Mouse (Mus musculus): ENCODE results near the gene Ano4.

The Ano4 gene

DNA sequence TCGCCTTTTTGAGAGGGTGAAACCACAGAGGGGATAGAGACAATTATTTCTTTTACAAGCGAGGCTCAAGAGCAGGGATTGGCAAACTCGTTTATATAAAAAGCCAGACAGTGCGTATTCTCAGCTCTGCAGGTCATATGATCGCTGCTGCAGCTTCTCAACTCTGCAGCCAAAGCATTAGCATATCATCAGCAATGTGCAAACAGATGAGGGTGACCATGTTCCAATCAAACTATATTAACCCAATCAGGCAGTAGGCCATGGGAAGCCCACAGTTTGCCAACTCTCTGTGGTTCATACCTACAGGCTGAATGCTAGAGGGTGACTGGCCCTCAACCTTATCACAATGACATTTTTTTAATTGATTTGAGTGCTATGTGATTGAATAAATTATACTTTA lies 64.2 kb downstream of the Ano4 start:
- DNase-seq (ENCODE audit: low spot score in 2 of 2), result no peak

DNA sequence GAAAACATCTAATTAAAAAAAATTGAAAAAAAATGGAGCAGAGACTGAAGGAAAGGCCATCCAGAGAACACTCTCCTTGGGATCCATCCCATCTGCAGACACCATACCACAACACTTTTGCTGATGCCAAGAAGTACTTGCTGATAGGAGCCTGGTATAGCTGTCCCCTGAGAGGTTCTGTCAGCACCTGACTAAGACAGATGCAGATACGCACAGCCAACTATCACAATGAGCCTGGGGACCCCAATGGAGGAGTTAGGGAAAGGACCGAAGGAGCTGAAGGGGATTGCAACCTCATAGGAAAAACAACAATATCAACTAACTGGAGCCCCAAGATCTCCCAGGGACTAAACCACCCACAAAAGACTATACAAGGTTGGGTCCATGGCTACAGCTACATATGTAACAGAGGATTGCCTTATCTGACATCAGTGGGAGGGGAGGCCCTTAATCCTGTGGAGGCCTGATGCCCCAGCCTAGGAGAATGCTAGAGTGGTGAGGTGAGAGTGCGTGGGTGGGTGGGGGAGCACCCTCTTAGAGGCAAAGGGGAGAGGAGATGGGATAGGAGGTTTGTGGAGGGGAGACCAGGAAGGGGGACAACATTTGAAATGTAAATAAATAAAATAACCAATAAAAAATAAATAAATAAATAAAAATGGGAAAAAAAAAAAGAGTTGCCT lies 71.4 kb downstream of the Ano4 start:
- DNase-seq (ENCODE audit: low spot score in 2 of 2), result no peak

DNA sequence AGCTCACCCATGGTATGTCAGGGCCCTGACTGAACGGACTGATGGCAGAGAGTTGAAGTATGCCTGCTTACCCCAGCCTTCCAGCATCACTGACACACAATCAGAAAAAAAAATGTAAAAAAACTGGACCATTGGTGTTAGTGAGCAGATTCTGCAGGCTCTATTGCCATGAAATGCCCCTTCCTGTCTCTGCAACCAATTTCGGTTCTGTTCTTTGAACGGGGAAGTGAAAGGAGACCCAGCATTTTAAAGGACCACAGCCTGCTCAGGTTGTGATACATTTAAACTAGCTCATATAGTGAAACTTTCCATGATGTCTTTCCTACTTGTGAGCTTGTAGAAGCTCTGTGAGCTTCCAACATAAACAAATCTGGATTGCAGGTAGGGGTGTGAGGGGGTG lies 77.2 kb downstream of the Ano4 start:
- no peak for DNase-seq (ENCODE audit: low spot score in 2 of 2)

DNA sequence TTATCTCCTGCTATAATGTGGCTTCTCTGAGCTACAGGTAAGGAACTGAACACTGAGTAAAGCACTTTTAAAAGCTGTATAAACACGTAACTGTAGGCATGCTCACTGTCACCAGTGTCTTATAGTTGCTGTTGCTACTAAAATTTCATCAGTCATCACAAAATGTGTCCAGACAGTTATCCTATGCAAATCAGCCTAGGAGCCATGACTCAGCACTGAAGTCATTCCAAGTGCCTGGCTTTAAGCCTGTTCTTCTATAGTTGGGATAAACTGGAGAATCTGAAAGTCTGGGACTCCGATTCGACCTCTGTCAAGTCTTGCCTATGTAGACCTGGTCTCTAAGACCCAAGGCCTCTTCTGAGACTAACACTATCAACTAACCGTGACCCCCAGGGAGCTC lies 81.2 kb downstream of the Ano4 start:
- no peak for DNase-seq (ENCODE audit: low spot score in 2 of 2)

DNA sequence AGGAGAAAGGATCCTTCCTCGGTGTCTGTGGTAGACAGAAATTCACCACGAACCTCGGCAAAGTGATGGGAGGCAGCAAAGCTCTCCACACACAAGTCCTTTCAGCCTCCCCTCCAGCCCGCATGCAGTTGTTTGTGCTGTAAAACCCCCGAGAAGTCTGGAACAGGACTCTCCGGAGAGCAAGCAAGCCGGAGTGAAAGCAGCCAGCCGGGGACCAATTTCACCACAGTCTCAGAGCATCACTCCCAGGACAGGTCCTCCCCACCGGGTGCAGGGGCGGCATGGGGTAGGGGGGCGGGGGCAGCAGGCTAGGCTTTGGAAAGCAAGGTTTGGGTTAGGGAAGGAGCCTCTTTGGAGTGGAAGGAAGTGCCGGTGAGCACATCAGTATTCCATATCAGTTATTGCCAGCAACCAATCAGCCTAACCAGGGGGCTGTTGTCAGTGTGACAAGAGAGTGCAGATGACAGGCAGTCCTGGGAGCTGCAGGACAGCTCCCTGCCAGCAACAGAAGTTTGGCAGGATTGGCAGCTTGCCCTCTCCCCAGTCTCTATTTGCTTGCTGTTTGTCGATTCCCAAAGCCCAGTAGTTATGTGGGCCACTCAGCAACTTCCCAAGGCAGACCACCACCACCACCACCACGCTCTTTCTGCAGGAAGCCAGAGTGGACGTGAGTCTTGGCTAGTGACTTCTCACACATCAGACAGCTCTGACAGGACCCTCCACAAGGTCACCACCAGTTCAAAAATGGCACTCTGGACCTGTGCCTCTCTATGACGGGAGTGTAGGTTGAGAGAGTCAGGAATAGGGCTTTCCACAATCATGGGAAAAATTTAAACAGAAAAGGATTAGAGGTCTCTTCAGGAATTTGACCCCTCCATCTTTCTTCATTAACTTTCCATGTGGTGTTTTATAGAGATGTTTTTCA lies 86.8 kb downstream of the Ano4 start:
- peak; percentile 16 to 29 for DNase-seq (ENCODE audit: low spot score in 2 of 2)

DNA sequence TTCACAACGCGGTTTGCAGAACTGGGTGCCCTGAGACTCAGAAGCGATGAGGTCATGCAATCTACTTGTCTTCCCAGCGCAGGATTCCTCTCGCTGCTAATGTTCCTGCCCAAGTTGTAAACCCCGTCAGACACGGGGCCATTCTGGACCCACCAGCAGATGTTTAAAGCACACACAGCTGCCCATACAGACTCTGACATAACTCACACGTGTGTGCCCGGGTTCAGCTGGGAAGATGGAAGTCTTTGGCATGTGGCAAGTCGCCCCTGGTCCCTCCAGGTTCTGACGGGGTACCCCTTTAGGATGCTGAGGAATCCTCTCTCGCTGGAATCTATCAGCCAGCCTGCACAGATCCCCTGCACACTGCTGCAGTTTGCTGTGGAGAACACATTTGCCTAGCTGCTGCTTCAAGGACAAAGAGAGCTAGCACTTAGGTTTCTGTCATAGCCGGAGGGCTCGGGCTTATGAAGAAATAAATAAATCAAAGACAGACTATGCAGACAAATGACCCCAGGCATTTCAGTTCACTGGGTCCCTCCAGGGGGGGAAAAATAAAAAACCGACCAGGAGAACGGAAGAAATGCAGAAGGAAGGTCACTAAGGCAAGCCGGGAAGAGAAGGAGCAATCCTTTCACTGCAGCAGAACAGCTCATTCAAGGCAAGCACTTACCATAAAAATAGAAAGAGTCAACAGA lies 87.7 kb downstream of the Ano4 start:
- peak; percentile 18 to 29 for DNase-seq (ENCODE audit: low spot score in 2 of 2)

DNA sequence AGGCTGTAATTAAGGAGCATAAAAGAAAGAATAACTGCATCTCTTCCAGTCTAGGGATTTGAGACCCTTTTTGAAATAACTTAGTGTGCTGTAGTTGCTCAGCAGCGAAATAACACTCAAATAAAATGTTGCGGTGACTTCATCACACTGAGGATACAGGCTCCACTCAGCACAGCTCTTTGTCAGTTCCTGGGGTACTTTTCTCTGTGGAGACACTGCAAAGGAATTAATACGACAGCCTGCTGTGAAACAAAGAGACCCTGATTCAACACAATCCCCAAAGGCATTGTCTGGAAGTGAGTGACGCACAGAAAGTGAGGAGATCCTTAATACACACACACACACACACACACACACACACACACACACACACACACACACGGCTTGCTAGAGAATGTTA lies 89.8 kb downstream of the Ano4 start:
- DNase-seq (ENCODE audit: low spot score in 2 of 2), result no peak

DNA sequence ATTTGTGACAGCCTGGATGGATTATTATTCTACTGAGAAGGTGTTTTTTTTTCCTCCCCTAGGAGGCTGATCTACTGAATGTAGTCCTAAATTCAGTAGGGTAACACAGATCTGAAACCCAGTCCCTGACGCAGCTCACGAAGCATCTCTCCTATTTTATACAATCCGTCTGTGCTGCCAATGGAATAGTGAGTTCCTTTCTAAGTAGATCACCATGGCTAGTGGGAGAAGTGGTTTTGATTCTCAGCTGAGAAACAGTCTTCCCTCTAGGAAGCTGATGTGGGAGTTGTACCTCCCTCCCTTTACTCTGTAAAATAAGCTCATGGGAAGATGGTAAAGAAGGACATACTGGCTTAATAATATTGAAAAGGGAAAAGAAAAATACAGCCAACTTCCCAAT lies 90.8 kb downstream of the Ano4 start:
- DNase-seq (ENCODE audit: low spot score in 2 of 2), result no peak

DNA sequence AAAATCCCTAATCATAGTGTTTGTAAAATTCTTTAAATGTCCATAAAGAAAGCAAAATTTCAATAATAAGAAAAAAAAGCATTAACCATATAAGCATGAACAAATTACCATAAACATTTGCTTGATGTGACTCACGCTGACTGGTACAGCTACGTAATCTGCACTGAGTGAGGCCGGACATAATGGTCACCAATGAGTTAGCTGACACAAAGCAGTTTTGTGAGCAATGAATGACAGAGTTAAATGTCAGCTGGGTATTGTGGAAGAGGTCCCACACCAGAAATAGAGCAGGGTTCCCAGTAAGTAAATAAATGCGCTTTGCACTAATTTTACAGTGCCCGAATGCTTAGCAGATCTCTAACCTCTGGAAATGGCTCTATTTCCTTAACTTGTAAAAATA lies 91.9 kb downstream of the Ano4 start:
- no peak for DNase-seq (ENCODE audit: low spot score in 2 of 2)

DNA sequence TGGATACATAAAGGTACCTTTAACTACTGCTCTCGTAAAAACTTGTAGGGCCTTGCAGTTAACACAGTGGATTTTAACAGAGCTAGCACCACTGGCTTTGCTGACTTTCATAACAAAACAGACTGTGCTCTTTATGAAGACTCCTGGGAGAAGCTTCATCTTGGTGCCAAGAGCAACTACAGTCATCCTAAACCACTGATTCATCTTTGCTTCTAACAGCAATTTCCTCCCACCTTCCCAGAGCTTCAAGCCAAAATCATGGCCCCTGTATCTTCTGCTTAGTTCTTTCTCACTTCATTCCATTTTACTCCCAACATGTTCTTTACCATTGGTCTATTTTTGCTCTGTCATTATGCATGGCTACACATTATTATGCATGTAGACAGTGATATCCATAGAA lies 100.8 kb downstream of the Ano4 start:
- DNase-seq (ENCODE audit: low spot score in 2 of 2), result no peak

DNA sequence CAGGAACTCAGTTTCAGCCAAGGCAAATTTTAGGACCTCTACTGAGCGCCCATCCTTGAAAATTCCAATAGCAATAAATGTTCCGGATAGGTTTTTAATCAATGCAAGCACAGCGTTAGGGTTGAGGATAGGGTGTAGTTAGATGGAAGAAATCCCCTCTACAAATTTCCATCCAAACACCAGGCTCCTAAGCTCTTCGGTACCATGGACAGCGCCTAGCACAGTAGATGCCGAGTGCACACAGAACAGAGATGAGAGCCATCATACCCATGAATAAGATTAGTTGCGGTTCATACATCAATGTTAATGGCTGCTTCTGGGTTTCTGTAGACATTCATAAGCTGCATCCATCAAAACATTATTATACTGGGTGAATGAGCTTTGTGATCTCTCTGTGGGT lies 120.0 kb downstream of the Ano4 start:
- DNase-seq (ENCODE audit: low spot score in 2 of 2), result no peak

DNA sequence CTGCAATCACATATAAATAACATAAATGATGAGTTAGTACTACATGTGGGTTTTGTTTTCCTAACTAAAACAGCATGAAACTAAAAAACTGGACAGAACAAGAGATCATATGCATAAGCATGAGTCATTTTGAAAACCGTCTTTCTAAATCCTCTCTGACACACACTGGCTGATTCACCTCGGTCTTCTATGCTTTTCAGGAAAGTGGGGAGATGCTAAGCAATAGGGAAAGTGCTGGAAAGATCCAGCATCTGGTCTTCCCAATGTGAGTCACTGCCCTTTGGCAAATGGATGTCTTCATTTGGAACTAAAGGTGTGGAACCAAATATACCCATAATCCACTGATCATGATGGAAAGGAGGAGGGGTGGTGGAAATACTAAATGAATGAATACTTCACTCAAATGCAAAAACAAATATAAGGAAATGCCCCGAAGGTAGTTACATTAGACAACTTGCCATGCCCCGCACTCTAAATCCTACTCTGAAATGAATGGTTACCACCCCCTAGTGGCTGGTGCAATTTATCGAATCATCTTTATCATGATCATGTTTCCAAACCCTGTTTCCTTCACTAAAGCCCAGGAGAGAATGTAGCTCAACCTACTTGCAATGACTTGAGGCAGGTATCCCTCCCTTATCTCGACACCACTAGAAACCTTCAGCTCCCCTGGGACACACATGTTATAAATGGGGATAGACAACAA lies 122.1 kb downstream of the Ano4 start:
- DNase-seq (ENCODE audit: low spot score in 2 of 2), result no peak

DNA sequence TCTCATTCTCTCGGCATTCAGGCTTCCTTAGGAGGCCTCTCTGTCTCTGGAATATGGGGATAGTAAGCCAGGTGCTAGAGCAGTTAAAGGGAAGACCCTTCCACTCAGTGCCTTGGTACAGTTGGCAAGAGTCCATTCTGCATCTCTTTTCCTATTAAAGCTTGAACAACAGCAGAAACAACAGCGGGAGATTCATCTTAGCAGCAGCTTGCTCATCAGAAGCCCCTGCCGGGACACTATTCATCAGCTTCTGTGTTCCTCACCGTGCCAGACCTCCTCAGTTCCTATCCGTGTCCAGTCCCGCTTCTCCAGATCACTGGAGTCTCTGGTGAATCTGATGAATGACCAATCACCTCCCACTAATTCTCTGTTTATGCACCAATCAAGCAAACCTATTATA lies 128.5 kb downstream of the Ano4 start:
- no peak for DNase-seq (ENCODE audit: low spot score in 2 of 2)

DNA sequence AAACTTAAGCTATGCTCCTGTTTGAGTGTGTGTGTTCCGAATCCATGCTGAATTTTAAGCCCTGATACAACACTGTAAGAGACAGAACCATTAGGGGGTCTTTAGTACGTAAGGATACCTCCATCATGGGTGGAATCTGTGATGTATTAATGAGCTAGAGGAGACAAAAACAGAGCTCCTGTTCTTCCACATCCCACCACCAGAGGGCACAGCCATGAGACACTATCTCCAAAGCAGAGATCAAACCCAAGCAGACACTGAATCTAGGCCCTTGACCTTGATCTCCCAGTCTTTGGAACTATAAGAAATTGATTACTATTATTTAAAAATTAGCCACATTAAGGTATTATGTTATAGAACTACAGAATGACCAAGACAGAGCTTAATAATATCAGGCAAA lies 138.7 kb downstream of the Ano4 start:
- no peak for DNase-seq (ENCODE audit: low spot score in 2 of 2)

DNA sequence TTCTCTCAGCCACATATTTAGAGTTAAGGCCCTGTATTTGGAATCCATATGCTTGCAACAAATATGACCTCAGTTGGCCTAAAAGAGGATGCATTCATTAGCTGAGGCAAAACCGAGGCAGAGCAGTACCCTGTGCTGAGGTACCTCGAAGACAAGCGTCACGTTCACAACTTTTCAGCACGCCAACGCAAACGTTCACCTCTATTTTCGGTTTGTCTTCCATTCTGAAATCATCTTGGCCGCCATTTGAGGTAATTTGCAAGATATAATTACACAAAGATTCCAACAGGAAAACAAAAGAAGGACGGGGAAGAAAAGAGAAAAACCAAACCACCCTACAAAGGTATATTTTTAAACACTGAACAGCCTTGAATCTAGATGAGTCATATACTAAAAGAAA lies 148.1 kb downstream of the Ano4 start:
- DNase-seq (ENCODE audit: low spot score in 2 of 2), result no peak

DNA sequence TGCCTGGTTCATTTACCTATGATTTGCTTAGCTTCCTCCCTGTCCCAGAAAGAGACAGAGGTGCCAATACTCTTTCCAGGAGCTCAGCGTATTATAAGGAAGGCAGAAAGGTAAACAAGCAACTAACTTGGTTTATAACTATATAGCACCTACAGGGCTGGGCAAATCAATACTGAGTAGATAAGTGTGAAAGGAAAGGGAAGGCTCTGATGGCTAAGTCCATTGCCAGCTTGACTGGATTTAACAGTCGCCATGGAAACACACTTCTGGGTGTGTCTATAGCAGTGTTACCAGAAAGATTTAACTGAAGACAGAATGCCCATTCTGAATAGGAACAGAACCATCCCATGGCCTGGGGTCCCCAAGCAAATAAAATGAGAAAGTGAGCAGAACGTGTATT lies 149.5 kb downstream of the Ano4 start:
- no peak for DNase-seq (ENCODE audit: low spot score in 2 of 2)

DNA sequence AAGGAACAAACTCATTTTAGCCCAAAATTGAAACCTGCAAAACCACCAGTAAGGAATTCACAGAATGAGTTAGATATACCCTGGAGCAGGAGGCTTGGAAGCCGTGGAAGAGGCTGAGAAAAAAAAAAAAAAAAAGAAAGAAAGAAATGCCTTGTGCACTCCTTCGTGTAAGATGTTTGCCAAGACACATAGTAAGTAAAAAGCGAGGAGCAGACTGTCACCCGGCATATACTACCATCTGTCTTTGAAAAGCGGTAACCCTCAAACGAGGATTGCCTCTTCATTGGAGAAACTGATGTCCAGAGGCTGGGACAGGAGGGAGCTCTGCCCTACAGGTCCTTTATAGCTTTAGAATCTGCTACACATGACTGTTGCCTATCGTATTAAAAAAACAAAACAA lies 150.1 kb downstream of the Ano4 start:
- no peak for DNase-seq (ENCODE audit: low spot score in 2 of 2)

DNA sequence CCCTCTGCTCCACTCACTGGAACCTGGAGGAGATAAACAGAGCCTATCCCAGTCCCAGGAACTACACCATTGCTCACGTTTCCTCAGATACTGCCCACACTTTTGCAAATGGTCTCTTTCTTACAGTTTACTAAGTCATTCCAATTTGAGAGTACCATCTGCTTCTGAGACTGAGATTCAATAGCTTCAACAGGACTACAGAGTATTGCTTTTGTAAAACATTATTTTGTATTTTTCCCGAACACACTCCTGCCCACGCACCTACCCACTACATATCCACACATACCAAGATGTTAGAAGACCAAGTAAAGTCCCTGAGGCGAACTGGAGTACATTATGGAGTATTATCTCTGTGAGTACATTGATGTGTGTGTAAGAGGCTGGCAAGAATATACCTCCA lies 166.6 kb downstream of the Ano4 start:
- no peak for DNase-seq (ENCODE audit: low spot score in 2 of 2)

DNA sequence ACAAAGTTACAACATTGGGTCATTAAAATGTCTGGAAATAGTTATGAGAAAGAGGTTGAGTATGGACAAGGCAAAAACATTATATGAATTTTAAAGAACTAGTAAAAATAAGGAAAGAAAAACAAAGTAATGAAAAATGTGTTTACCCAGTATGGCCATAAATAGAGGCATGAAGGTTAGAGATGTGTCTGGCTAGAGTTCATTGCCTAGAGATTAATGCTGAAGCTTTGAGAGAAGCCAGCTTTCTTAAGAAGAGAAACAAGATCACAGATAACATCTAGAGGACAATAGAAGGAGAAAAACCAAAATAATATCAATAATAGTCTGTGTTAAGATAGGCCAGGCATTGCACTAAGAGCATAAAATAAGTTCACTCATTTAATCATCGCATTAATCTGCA lies 180.0 kb downstream of the Ano4 start:
- DNase-seq (ENCODE audit: low spot score in 2 of 2), result no peak

DNA sequence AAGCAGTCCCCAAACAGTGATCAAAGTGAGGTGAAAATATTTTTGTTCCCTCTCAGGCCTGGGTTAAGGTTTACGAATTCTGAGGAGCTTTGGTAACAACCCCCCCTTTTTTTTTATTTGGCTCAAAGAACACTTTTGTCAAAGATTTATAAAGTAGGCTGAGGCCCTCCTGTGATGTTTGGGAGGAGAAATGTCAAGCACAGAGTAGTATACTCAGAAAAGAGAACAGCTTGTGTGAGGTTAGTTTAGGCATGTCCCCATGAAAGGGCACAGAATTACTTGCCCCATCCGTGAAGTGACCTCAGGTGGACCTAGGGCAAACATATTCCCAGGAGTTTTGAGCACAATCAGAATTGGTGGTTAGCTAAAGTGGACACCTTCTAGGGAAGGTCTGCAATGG lies 189.1 kb downstream of the Ano4 start:
- no peak for DNase-seq (ENCODE audit: low spot score in 2 of 2)

DNA sequence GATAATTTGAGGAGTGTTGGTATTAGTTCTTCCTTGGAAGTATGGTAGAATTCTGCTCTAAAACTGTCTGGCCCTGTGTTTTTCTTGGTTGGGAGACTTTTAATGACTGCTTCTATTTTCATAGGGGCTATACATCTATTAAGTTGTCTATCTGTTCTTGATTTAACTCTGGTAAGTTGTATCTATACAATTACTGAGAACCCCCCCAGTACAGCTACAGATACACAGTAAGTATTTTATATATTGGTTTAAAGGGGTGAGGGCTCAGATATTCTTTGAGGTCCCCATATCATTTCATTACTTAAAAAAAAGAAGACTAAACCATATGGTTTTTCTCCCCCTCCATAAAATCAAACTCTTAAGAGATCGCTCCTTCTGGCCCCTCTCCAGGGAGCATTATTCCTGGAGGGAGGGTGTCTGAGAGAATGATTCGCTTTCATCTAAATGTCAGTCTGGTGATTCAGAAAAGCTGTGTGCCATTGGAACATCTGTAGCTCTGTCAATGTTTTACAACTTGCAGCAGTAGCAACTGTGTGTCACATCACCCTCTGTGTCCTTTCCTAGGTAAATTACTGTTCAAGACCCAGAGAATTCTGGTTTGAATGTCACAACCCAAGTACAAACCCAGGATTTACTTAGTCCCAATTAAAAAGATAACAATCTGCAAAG lies 189.6 kb downstream of the Ano4 start:
- no peak for DNase-seq (ENCODE audit: low spot score in 2 of 2)

DNA sequence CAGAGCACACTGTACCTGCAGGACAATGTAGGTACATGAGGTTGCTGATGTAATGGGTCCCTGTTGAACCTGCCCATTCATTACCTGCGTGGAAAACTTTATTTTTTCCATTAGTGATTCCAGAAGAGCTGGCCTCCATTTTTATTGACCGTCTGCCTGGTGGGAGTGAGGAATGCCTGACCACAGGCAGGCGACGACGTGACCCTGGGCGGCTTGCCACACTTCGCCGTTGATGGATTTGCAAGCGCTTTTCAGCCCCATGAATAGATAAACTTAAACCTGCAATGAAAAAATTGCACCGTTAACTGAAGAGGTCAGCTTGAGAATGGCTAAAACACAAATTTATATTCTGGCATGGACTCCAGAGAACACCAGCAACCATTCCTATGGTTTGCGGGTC lies 195.4 kb downstream of the Ano4 start:
- no peak for DNase-seq (ENCODE audit: low spot score in 2 of 2)
